Mouse (Mus musculus): ENCODE data around the gene Wbp2. TPM values are rescaled to one million over a fixed set of nuclear protein-coding genes. Genes with fewer than 3 reads are reported as not detected.
A peak's percentile ranks its signal among the peaks of the same experiment; 100 is the strongest.

Gene Wbp2
- polyA plus RNA-seq, 1 experiment from 2014 or later = 105 TPM

DNA sequence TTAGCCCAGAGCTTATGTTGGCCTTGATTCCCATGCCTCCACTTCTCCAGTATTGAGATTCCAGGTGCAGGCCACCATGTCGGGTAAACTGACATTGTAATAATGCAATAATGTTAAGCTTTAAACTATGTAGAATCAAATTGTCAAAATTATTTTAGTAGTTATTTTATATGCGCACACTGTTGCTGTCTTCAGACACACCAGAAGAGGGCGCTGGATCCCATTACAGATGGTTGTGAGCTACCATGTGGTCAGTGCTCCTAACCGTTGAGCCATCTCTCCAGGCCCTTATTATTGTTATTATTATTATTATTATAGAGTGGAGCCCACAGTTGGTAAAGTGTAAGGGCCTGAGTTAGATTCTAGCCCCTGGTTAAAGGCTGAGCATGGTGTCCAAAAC lies 24.3 kb upstream of the Wbp2 start:
- Histone ChIP-seq H3K4me2 (ENCODE audit: low read depth) (no peak overlapping the region), H3K9me3 (ENCODE audit: control insufficient read depth, low read length) (no peaks in the 10 kb centered on the region), H3K4me3 (ENCODE audit: low read depth, low read length) (no peak overlapping the region), H3K27ac (ENCODE audit: low read depth, low read length) (no peak overlapping the region), H3K27me3 (ENCODE audit: control insufficient read depth, insufficient read depth, low read length) (peaks cover 51% of the 10 kb centered on the region), H3K36me3 (ENCODE audit: control insufficient read depth, insufficient read depth, low read length) (no peaks in the 10 kb centered on the region), H3K4me1 (ENCODE audit: control insufficient read depth, insufficient read depth, low read length) (peaks cover 3% of the 10 kb centered on the region), H3K9ac (ENCODE audit: low read length) (no peak overlapping the region)
- DNase-seq (ENCODE audit: low spot score) = no peak
- 76% methylated on average over 4 of the region's 4 CpGs for WGBS
- ATAC-seq (ENCODE audit: insufficient read depth, low FRiP score, low TSS enrichment) = no peak

GRCm38 (mm10) chr11:116110540-116110939 lies 23.7 kb upstream of the Wbp2 start:
- ATAC-seq (ENCODE audit: insufficient read depth, low FRiP score, low TSS enrichment) (no peak), DNase-seq (ENCODE audit: low spot score) (no peak)
- Histone ChIP-seq H3K36me3 (ENCODE audit: control insufficient read depth, insufficient read depth, low read length) (no peaks in the 10 kb centered on the region), H3K4me1 (ENCODE audit: control insufficient read depth, insufficient read depth, low read length) (peaks cover 5% of the 10 kb centered on the region), H3K9ac (ENCODE audit: low read length) (no peak overlapping the region), H3K9me3 (ENCODE audit: control insufficient read depth, low read length) (no peaks in the 10 kb centered on the region), H3K4me2 (ENCODE audit: low read depth) (no peak overlapping the region; the same call in 1 of the 2 replicates), H3K27ac (ENCODE audit: low read depth, low read length) (no peak overlapping the region), H3K4me3 (ENCODE audit: low read depth, low read length) (no peak overlapping the region), H3K27me3 (ENCODE audit: control insufficient read depth, insufficient read depth, low read length) (peaks cover 56% of the 10 kb centered on the region)
- 32% methylated on average over 10 of the region's 10 CpGs for WGBS

- Histone ChIP-seq H3K27ac (ENCODE audit: low read depth, low read length) (no peak overlapping the region), H3K9ac (ENCODE audit: low read length) (no peak overlapping the region), H3K4me2 (ENCODE audit: low read depth) (peak overlapping the region; percentile 27), H3K9me3 (ENCODE audit: control insufficient read depth, low read length) (no peaks in the 10 kb centered on the region), H3K27me3 (ENCODE audit: control insufficient read depth, insufficient read depth, low read length) (peaks cover 58% of the 10 kb centered on the region), H3K4me3 (ENCODE audit: low read depth, low read length) (peak overlapping the region; percentile 23; the same call in 1 of the 2 replicates), H3K36me3 (ENCODE audit: control insufficient read depth, insufficient read depth, low read length) (no peaks in the 10 kb centered on the region), H3K4me1 (ENCODE audit: control insufficient read depth, insufficient read depth, low read length) (peaks cover 5% of the 10 kb centered on the region)
- 2% methylated on average over 28 of the region's 35 CpGs for WGBS
- DNase-seq (ENCODE audit: low spot score) = no peak
- ATAC-seq (ENCODE audit: insufficient read depth, low FRiP score, low TSS enrichment) = no peak
These were observed 23.3 kb upstream of the Wbp2 start for GRCm38 (mm10) chr11:116110131-116110530.

GRCm38 (mm10) chr11:116109441-116110081 lies 22.8 kb upstream of the Wbp2 start:
- WGBS = 2% methylated on average over 64 of the region's 70 CpGs
- peaks cover 5% of the 10 kb centered on the region for H3K4me1 ChIP-seq (ENCODE audit: control insufficient read depth, insufficient read depth, low read length)
- H3K9me3 ChIP-seq (ENCODE audit: control insufficient read depth, low read length) = no peaks in the 10 kb centered on the region
- peaks cover 58% of the 10 kb centered on the region for H3K27me3 ChIP-seq (ENCODE audit: control insufficient read depth, insufficient read depth, low read length)
- no peaks in the 10 kb centered on the region for H3K36me3 ChIP-seq (ENCODE audit: control insufficient read depth, insufficient read depth, low read length)
- H3K4me2 ChIP-seq (ENCODE audit: low read depth) = peak overlapping the region; percentile 27
- H3K27ac ChIP-seq (ENCODE audit: low read depth, low read length) = no peak overlapping the region
- H3K4me3 ChIP-seq (ENCODE audit: low read depth, low read length) = peak overlapping the region; percentile 23
- DNase-seq (ENCODE audit: low spot score) (peak; percentile 22), ATAC-seq (ENCODE audit: insufficient read depth, low FRiP score, low TSS enrichment) (no peak)
- H3K9ac ChIP-seq (ENCODE audit: low read length) = no peak overlapping the region

DNA sequence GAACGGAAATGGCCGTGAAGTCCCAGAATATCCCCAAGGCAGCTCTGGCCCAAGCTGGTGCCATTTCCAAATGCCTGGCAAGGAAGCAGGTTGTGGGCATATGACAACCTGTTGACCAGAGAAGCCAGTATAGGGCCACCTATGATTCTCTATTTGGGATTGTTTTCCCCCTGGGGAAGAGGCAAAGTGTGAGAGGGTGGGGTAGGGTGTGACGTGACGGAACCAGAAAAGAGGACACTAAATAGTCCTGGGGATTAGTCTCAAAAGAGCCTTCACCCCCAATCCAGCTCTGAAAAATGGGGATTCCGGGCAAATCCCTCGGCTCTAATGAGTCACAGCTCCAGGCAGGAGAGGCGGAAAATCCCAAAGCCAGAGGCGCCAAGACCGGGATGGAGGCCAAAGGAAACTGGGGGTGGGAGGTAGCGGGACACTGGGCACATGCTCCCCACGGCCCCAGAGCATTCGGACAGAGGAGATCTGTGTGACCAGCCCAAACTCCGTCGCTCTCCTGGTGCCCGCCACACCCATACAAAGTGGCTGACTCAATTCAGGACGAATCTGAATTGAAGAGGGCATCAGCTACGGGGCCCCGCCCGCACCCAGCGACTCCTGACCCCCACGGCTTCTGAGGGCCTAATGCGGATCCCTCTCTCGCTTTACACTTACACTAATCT lies 21.8 kb upstream of the Wbp2 start:
- H3K36me3 ChIP-seq (ENCODE audit: control insufficient read depth, insufficient read depth, low read length) = no peaks in the 10 kb centered on the region
- H3K9me3 ChIP-seq (ENCODE audit: control insufficient read depth, low read length) = no peaks in the 10 kb centered on the region
- no peak overlapping the region for H3K4me3 ChIP-seq (ENCODE audit: low read depth, low read length)
- H3K9ac ChIP-seq (ENCODE audit: low read length) = no peak overlapping the region
- no peak for ATAC-seq (ENCODE audit: insufficient read depth, low FRiP score, low TSS enrichment)
- peaks cover 58% of the 10 kb centered on the region for H3K27me3 ChIP-seq (ENCODE audit: control insufficient read depth, insufficient read depth, low read length)
- peaks cover 13% of the 10 kb centered on the region for H3K4me1 ChIP-seq (ENCODE audit: control insufficient read depth, insufficient read depth, low read length)
- no peak for DNase-seq (ENCODE audit: low spot score)
- no peak overlapping the region for H3K27ac ChIP-seq (ENCODE audit: low read depth, low read length)
- H3K4me2 ChIP-seq (ENCODE audit: low read depth) = no peak overlapping the region
- WGBS = 5% methylated on average over 23 of the region's 23 CpGs

- Histone ChIP-seq H3K9ac (ENCODE audit: low read length) (no peak overlapping the region), H3K4me3 (ENCODE audit: low read depth, low read length) (no peak overlapping the region), H3K4me1 (ENCODE audit: control insufficient read depth, insufficient read depth, low read length) (peaks cover 14% of the 10 kb centered on the region), H3K36me3 (ENCODE audit: control insufficient read depth, insufficient read depth, low read length) (no peaks in the 10 kb centered on the region), H3K27ac (ENCODE audit: low read depth, low read length) (no peak overlapping the region), H3K4me2 (ENCODE audit: low read depth) (no peak overlapping the region), H3K27me3 (ENCODE audit: control insufficient read depth, insufficient read depth, low read length) (peaks cover 58% of the 10 kb centered on the region), H3K9me3 (ENCODE audit: control insufficient read depth, low read length) (no peaks in the 10 kb centered on the region)
- 10% methylated on average over 19 of the region's 19 CpGs for WGBS
- no peak for ATAC-seq (ENCODE audit: insufficient read depth, low FRiP score, low TSS enrichment)
- DNase-seq (ENCODE audit: low spot score) = no peak
These were observed 21.0 kb upstream of the Wbp2 start for GRCm38 (mm10) chr11:116107777-116108285.

- Histone ChIP-seq H3K27me3 (ENCODE audit: control insufficient read depth, insufficient read depth, low read length) (peaks cover 58% of the 10 kb centered on the region), H3K4me1 (ENCODE audit: control insufficient read depth, insufficient read depth, low read length) (peaks cover 14% of the 10 kb centered on the region), H3K36me3 (ENCODE audit: control insufficient read depth, insufficient read depth, low read length) (no peaks in the 10 kb centered on the region), H3K9me3 (ENCODE audit: control insufficient read depth, low read length) (no peaks in the 10 kb centered on the region), H3K9ac (ENCODE audit: low read length) (no peak overlapping the region), H3K4me2 (ENCODE audit: low read depth) (no peak overlapping the region), H3K27ac (ENCODE audit: low read depth, low read length) (no peak overlapping the region), H3K4me3 (ENCODE audit: low read depth, low read length) (no peak overlapping the region)
- ATAC-seq (ENCODE audit: insufficient read depth, low FRiP score, low TSS enrichment) (no peak), DNase-seq (ENCODE audit: low spot score) (no peak)
- WGBS = 16% methylated on average over 13 of the region's 14 CpGs
These were observed 20.4 kb upstream of the Wbp2 start for GRCm38 (mm10) chr11:116106963-116107776.

DNA sequence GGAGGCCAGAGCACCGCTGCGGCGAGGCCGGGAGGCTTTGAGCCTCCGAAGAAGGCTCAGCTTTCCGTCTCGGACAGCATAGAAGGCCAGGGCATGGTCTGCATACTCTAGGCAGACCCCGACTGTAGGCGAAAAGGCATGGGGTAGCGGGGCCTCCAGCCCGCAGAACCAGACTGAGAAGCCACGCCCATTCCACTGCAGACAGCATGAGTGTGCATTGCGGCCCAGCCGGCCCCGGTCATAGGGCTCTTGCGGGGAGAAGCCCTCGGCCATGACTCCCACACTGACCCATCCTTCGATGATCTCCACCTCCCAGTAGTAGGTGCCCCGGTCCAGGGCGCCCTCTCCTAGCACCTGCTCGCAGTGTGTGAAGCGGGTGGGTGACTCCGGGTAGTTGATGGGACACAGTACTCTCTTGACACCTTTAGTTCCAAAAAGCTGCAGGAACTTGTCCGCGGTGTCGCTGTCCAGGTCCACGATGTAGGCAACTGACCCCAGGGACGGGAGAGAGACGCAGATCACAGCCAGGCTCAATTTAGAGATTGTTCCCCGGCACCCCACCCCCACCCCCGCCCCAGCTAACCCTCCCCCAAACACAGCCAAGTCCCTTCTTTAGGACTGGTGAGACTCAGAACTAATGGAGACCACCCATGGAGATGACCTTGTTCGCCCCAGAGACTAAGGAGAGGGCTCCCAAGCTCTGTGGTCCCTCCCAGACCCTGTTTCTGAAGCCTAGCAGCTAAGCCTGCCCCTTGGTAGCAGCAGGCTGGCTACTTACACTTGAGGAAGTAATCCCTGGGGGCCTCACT lies 19.6 kb upstream of the Wbp2 start:
- ATAC-seq (ENCODE audit: insufficient read depth, low FRiP score, low TSS enrichment) (no peak), DNase-seq (ENCODE audit: low spot score) (no peak)
- H3K36me3 ChIP-seq (ENCODE audit: control insufficient read depth, insufficient read depth, low read length) = no peaks in the 10 kb centered on the region
- H3K27ac ChIP-seq (ENCODE audit: low read depth, low read length) = no peak overlapping the region
- peaks cover 55% of the 10 kb centered on the region for H3K27me3 ChIP-seq (ENCODE audit: control insufficient read depth, insufficient read depth, low read length)
- H3K4me3 ChIP-seq (ENCODE audit: low read depth, low read length) = no peak overlapping the region
- WGBS = 28% methylated on average over 32 of the region's 32 CpGs
- H3K4me1 ChIP-seq (ENCODE audit: control insufficient read depth, insufficient read depth, low read length) = peaks cover 14% of the 10 kb centered on the region
- peak overlapping the region; percentile 20; the same call in 1 of the 2 replicates for H3K9ac ChIP-seq (ENCODE audit: low read length)
- H3K9me3 ChIP-seq (ENCODE audit: control insufficient read depth, low read length) = no peaks in the 10 kb centered on the region
- peak overlapping the region; percentile 25 for H3K4me2 ChIP-seq (ENCODE audit: low read depth)
